21 mouse cellular contexts compared by ENCODE assay signal in the genomic region with DNA sequence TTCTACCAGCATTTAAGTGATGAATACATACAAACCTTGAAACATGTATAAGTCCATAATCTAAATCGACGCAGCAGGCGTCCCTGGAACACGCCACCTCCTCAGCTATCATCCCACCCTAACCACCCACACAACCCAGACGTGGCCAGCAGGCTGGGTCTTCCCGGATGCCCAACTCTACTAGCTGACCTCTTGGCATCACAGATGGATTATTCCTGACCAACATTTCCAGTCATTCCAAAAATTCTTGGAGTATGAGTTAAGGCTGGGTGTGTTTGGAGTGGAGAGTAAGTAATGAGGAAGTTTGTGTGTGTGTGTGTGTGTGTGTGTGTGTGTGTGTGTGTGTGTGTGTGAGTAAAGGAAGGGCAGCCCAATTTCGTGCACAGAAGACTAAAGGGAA. TPM values are rescaled to one million over a fixed set of nuclear protein-coding genes. Genes with fewer than 3 reads are reported as not detected.
DNase-seq lines count a peak whose midpoint lies in the region; TF ChIP-seq lines count a peak whose summit lies in the region.
"Had no signal": no experiment of that assay in that cellular context is flagged by ENCODE, and none has a peak within 500 bp of the region (broad histone marks: within the 10 kb centered on the region; RNA-seq: fewer than 3 reads in every experiment).

No protein-coding gene starts in this region.

- WGBS in heart, adult 2 months: 78% methylated on average over 7 of the region's 7 CpGs

- dilution Hi-C loops in CH12.LX (cut with MboI; ENCODE audit: extremely low pct_ligation_motif_present, extremely low pct_unique_long_range_greater_than_20kb, low sequenced_read_pairs): no loop called here

- H3K79me2 ChIP-seq in CH12.LX (replicated peaks; ENCODE audit: control insufficient read depth, extremely low read depth, insufficient read depth, poor library complexity, severe bottlenecking): peaks cover 36% of the 10 kb centered on the region
- H3K79me2 ChIP-seq in heart, adult 2 months (replicated peaks; ENCODE audit: control insufficient read depth, insufficient read depth, low read length): no peaks in the 10 kb centered on the region

- peak overlapping the region; percentile 89 for H3K27ac ChIP-seq in CH12.LX (ENCODE audit: insufficient read depth, low read depth)
- H3K27ac ChIP-seq in heart, adult 2 months: no peak overlapping the region
- H3K27ac ChIP-seq: embryonic facial prominence, embryonic 13.5 days; embryonic facial prominence, embryonic 15.5 days; forebrain, embryonic 13.5 days; forebrain, embryonic 15.5 days had no signal

- DNase-seq in CH12.LX (ENCODE audit: extremely low read depth) (peak; percentile 35), NIH3T3 (ENCODE audit: low read depth) (peak; percentile 46)
- DNase-seq in heart, adult 2 months: no peak
- no peak for DNase-seq in retina, embryonic 14.5 days (ENCODE audit: low spot score)
- DNase-seq in urinary bladder, postnatal 25 days (ENCODE audit: low spot score): no peak
- DNase-seq: adrenal gland, adult 2 months; adrenal gland, postnatal 10 days; adrenal gland, postnatal 25 days; B cell, adult 2 months; cerebellum, adult 11 months; cerebellum, adult 18-20 months; cerebellum, adult 8-10 months; cerebellum, adult 9-11 months; cerebellum, postnatal 14 days; cerebellum, postnatal 36 days; embryo, embryonic 11 days; forebrain, postnatal 0 days had no signal

- no peaks in the 10 kb centered on the region for H3K27me3 ChIP-seq in CH12.LX (replicated peaks)
- no peaks in the 10 kb centered on the region for H3K27me3 ChIP-seq in heart, adult 2 months (ENCODE audit: control insufficient read depth, insufficient read depth, low read length)
- H3K27me3 ChIP-seq: embryonic facial prominence, embryonic 13.5 days; embryonic facial prominence, embryonic 15.5 days; forebrain, embryonic 13.5 days; forebrain, embryonic 15.5 days had no signal

- H3K4me3 ChIP-seq in CH12.LX (replicated peaks in 1 of 3; ENCODE audit: low read depth in 2 of 3, low read length in 2 of 3, poor library complexity in 1 of 3): no peak overlapping the region
- H3K4me3 ChIP-seq in heart, adult 2 months: no peak overlapping the region
- H3K4me3 ChIP-seq: embryonic facial prominence, embryonic 13.5 days; embryonic facial prominence, embryonic 15.5 days; forebrain, embryonic 13.5 days; forebrain, embryonic 15.5 days had no signal

- intact Hi-C loops in heart, adult 2 months (cut with DNase I): no loop called here

- H3K4me2 ChIP-seq in CH12.LX (ENCODE audit: insufficient read depth, low read depth, poor library complexity, severe bottlenecking): no peak overlapping the region
- H3K4me2 ChIP-seq: embryonic facial prominence, embryonic 13.5 days; embryonic facial prominence, embryonic 15.5 days; forebrain, embryonic 13.5 days; forebrain, embryonic 15.5 days had no signal

- no peaks in the 10 kb centered on the region for H3K9me3 ChIP-seq in CH12.LX (replicated peaks; ENCODE audit: low read length)
- H3K9me3 ChIP-seq: embryonic facial prominence, embryonic 13.5 days; embryonic facial prominence, embryonic 15.5 days; forebrain, embryonic 13.5 days; forebrain, embryonic 15.5 days had no signal

- no peak for TF ChIP-seq RAD21 in CH12.LX (IDR thresholded peaks at IDR 0.05; ENCODE audit: low read depth, low read length)

- peaks cover 17 to 56% of the 10 kb centered on the region in 2 experiments for H3K4me1 ChIP-seq in CH12.LX (ENCODE audit: control insufficient read depth in 1 of 2, insufficient read depth in 2 of 2)
- H3K4me1 ChIP-seq in heart, adult 2 months (ENCODE audit: control insufficient read depth, insufficient read depth, low read length): no peaks in the 10 kb centered on the region
- H3K4me1 ChIP-seq: embryonic facial prominence, embryonic 13.5 days; embryonic facial prominence, embryonic 15.5 days; forebrain, embryonic 13.5 days; forebrain, embryonic 15.5 days had no signal

- TF ChIP-seq EP300 in CH12.LX (IDR thresholded peaks at IDR 0.05; ENCODE audit: low read length): no peak
- TF ChIP-seq EP300 in heart, adult 2 months (IDR thresholded peaks at IDR 0.05; ENCODE audit: insufficient read depth, low read depth, low read length): no peak

- in situ Hi-C loops in CH12.LX (cut with MboI; ENCODE audit: low pct_ligation_motif_present, low pct_unique_long_range_greater_than_20kb, low sequenced_read_pairs): no loop called here

- peaks cover 31 to 56% of the 10 kb centered on the region in 2 experiments for H3K36me3 ChIP-seq in CH12.LX (replicated peaks in 1 of 2; ENCODE audit: control insufficient read depth in 1 of 2, insufficient read depth in 1 of 2, low read length in 1 of 2)
- H3K36me3 ChIP-seq in heart, adult 2 months (ENCODE audit: control insufficient read depth, insufficient read depth, low read length): no peaks in the 10 kb centered on the region

- TF ChIP-seq CTCF in CH12.LX (conservative IDR thresholded peaks at IDR 0.05 in 1 of 2, IDR thresholded peaks at IDR 0.05 in 1 of 2; ENCODE audit: low read depth in 2 of 2, low read length in 2 of 2): no peak
- TF ChIP-seq CTCF in heart, adult 2 months (IDR thresholded peaks at IDR 0.05): no peak

- peak overlapping the region; percentile 15; the same call in 1 of the 2 replicates for H3K9ac ChIP-seq in CH12.LX (ENCODE audit: insufficient read depth, low read depth)
- no peak overlapping the region for H3K9ac ChIP-seq in heart, adult 2 months (ENCODE audit: low read depth, low read length)
- H3K9ac ChIP-seq: embryonic facial prominence, embryonic 13.5 days; embryonic facial prominence, embryonic 15.5 days; forebrain, embryonic 13.5 days; forebrain, embryonic 15.5 days; forebrain, postnatal 0 days had no signal

- peak; percentile 32; the same call in 1 of the 2 replicates for TF ChIP-seq POLR2A in CH12.LX (IDR thresholded peaks at IDR 0.05; ENCODE audit: low read depth, low read length)
- no peak for TF ChIP-seq POLR2A in heart, adult 2 months (IDR thresholded peaks at IDR 0.05; ENCODE audit: insufficient read depth, low read depth, low read length)

TF ChIP-seq in CH12.LX, 34 proteins besides CTCF, POLR2A, EP300 and RAD21:
- TF ChIP-seq MXI1 (IDR thresholded peaks at IDR 0.05; ENCODE audit: low read depth, low read length) (no peak), POLR2AphosphoS2 (IDR thresholded peaks at IDR 0.05; ENCODE audit: low read depth, low read length) (peak; percentile 92; the same call in 1 of the 2 replicates), SIN3A (IDR thresholded peaks at IDR 0.05; ENCODE audit: low read length) (no peak), TBP (conservative IDR thresholded peaks at IDR 0.05; ENCODE audit: low read depth, low read length) (no peak), JUND (conservative IDR thresholded peaks at IDR 0.05; ENCODE audit: low read depth, low read length) (no peak), RCOR1 (conservative IDR thresholded peaks at IDR 0.05; ENCODE audit: low read depth, low read length) (no peak), USF1 (IDR thresholded peaks at IDR 0.05; ENCODE audit: low read depth, low read length) (no peak), TCF12 (IDR thresholded peaks at IDR 0.05; ENCODE audit: low read depth, low read length) (0 out of 2 replicates have a peak, but pooled peaks have one; percentile 15), MYC (IDR thresholded peaks at IDR 0.05; ENCODE audit: low read depth, low read length) (no peak), E2F4 (IDR thresholded peaks at IDR 0.05; ENCODE audit: insufficient replicate concordance, low read depth, low read length) (no peak), BHLHE40 (IDR thresholded peaks at IDR 0.05; ENCODE audit: low read depth, low read length) (no peak), JUN (IDR thresholded peaks at IDR 0.05; ENCODE audit: insufficient read depth, low read depth, low read length) (no peak), GABPA (IDR thresholded peaks at IDR 0.05; ENCODE audit: insufficient replicate concordance, low read depth, low read length) (no peak), USF2 (conservative IDR thresholded peaks at IDR 0.05; ENCODE audit: low read depth, low read length) (no peak), PAX5 (IDR thresholded peaks at IDR 0.05; ENCODE audit: low read length) (no peak), MAFK (IDR thresholded peaks at IDR 0.05; ENCODE audit: insufficient replicate concordance, low read length) (no peak), ETS1 (conservative IDR thresholded peaks at IDR 0.05; ENCODE audit: low read depth, low read length) (no peak), CHD1 (IDR thresholded peaks at IDR 0.05; ENCODE audit: low read depth, low read length) (no peak)

RNA-seq across cellular contexts. Expression of a gene that starts 19.3 kb away (rescaled TPM):
- total RNA-seq in CH12.LX (2012; rRNA removed) (123 and 128 TPM in 2 replicates), CH12.LX (2014; rRNA removed) (110 and 112 TPM in 2 replicates)
- 97.4 and 102 TPM in 2 replicates for polyA plus RNA-seq in CH12.LX (2012; ENCODE audit: insufficient read length, low read depth)
- 10 to 100 TPM; 37.7 to 42.4 TPM for total RNA-seq in heart, adult 2 months (2021)
- 24.0 and 34.8 TPM in 2 replicates for polyA plus RNA-seq in heart, adult 2 months (2012; rRNA removed)

RNA-seq across cellular contexts. Expression of a gene that starts 57.7 kb away (rescaled TPM):
- total RNA-seq in CH12.LX (2012; rRNA removed) (0.08 TPM in 2 replicates), CH12.LX (2014; rRNA removed) (not detected in 2 replicates)
- 0.09 and 0.10 TPM in 2 replicates for polyA plus RNA-seq in CH12.LX (2012; ENCODE audit: insufficient read length, low read depth)
- total RNA-seq in heart, adult 2 months (2021): 10 to 100 TPM; 77.9 to 81.0 TPM
- 55.4 and 91.2 TPM in 2 replicates for polyA plus RNA-seq in heart, adult 2 months (2012; rRNA removed)

Comparison
In these comparisons a context has a peak if more than half of its experiments do, and no peak if none do; other contexts are left out.
1. DNase-seq: peak in CH12.LX (single experiment) and NIH3T3 (single experiment); none in heart, adult 2 months (0 of 2), retina, embryonic 14.5 days (single experiment) and urinary bladder, postnatal 25 days (single experiment).
2. RNA of a gene that starts 57.7 kb away (total RNA-seq): 77.9 to 81.0 TPM in heart, adult 2 months; 0.08 TPM in CH12.LX; every median in the first group is over 10 times any median in the second.